Mouse (Mus musculus) cerebellum, adult 2 months (tissue): ENCODE measurements around the gene Lactb.

ENCODE experiments used
- CTCF ChIP-seq: fragments of 200-500 bp; IDR thresholded peaks from 2 replicates; pipeline ENCODE4 v1.5.1; 2011; ENCODE audit warnings: low read depth, mild to moderate bottlenecking, control low read depth, low read length, moderate library complexity, borderline replicate concordance; ENCODE audit not compliant: insufficient read depth
- POLR2A ChIP-seq: fragments of 200-500 bp; IDR thresholded peaks from 2 replicates; pipeline ENCODE4 v1.6.1; 2011; ENCODE audit warnings: low read length, control low read depth, borderline replicate concordance; ENCODE audit not compliant: insufficient read depth

- TF ChIP-seq POLR2A, result no peak
- no peak for TF ChIP-seq CTCF
Observed at GRCm38 (mm10) chr9:66988198-66988887, 13.1 kb upstream of the Lactb start.
